Mouse (Mus musculus): ENCODE measurements around the gene Tbx21. TPM values are rescaled to one million over a fixed set of nuclear protein-coding genes. Genes with fewer than 3 reads are reported as not detected.

Gene Tbx21
- polyA plus RNA-seq, 1 experiment from 2014 or later, result 0.26 TPM

- H3K9me3 ChIP-seq (ENCODE audit: control insufficient read depth, low read length), result no peaks in the 10 kb centered on the region
- H3K27me3 ChIP-seq (replicated peaks; ENCODE audit: control insufficient read depth, insufficient read depth, low read length), result no peaks in the 10 kb centered on the region; the same call in none of the 2 replicates
- H3K4me1 ChIP-seq (ENCODE audit: control insufficient read depth, insufficient read depth, low read length), result 0 out of 2 replicates have a peak, but pooled peaks cover 4% of the 10 kb centered on the region
- H3K4me3 ChIP-seq (ENCODE audit: low read depth, low read length), result peak overlapping the region; percentile 41
- H3K9ac ChIP-seq (ENCODE audit: low read depth, low read length), result peak overlapping the region; percentile 51; the same call in 1 of the 2 replicates
- 16% methylated on average over 19 of the region's 19 CpGs for WGBS
- DNase-seq (ENCODE audit: low spot score) (no peak), ATAC-seq (ENCODE audit: low read depth) (no peak)
- H3K27ac ChIP-seq (replicated peaks; ENCODE audit: low read depth, low read length), result no peak overlapping the region
- peak overlapping the region; percentile 67 for H3K4me2 ChIP-seq (ENCODE audit: low read depth, low read length)
- no peaks in the 10 kb centered on the region for H3K36me3 ChIP-seq (ENCODE audit: control insufficient read depth, insufficient read depth, low read length)
Observed at GRCm38 (mm10) chr11:97127470-97128223, 12.5 kb upstream of the Tbx21 start.

GRCm38 (mm10) chr11:97126645-97127468 lies 11.7 kb upstream of the Tbx21 start:
- ATAC-seq (ENCODE audit: low read depth) (peak; percentile 75), DNase-seq (ENCODE audit: low spot score) (peak; percentile 77)
- Histone ChIP-seq H3K36me3 (ENCODE audit: control insufficient read depth, insufficient read depth, low read length) (no peaks in the 10 kb centered on the region), H3K4me3 (ENCODE audit: low read depth, low read length) (peak overlapping the region; percentile 41), H3K27ac (replicated peaks; ENCODE audit: low read depth, low read length) (no peak overlapping the region), H3K4me2 (ENCODE audit: low read depth, low read length) (peak overlapping the region; percentile 67), H3K27me3 (replicated peaks; ENCODE audit: control insufficient read depth, insufficient read depth, low read length) (no peaks in the 10 kb centered on the region; the same call in none of the 2 replicates), H3K4me1 (ENCODE audit: control insufficient read depth, insufficient read depth, low read length) (0 out of 2 replicates have a peak, but pooled peaks cover 4% of the 10 kb centered on the region), H3K9me3 (ENCODE audit: control insufficient read depth, low read length) (no peaks in the 10 kb centered on the region), H3K9ac (ENCODE audit: low read depth, low read length) (peak overlapping the region; percentile 51)
- WGBS, result 3% methylated on average over 32 of the region's 32 CpGs

GRCm38 (mm10) chr11:97124266-97125036 lies 9.3 kb upstream of the Tbx21 start:
- Histone ChIP-seq H3K36me3 (ENCODE audit: control insufficient read depth, insufficient read depth, low read length) (no peaks in the 10 kb centered on the region), H3K4me2 (ENCODE audit: low read depth, low read length) (no peak overlapping the region), H3K27ac (replicated peaks; ENCODE audit: low read depth, low read length) (no peak overlapping the region), H3K4me1 (ENCODE audit: control insufficient read depth, insufficient read depth, low read length) (0 out of 2 replicates have a peak, but pooled peaks cover 8% of the 10 kb centered on the region), H3K27me3 (replicated peaks; ENCODE audit: control insufficient read depth, insufficient read depth, low read length) (no peaks in the 10 kb centered on the region; the same call in none of the 2 replicates), H3K9ac (ENCODE audit: low read depth, low read length) (no peak overlapping the region), H3K9me3 (ENCODE audit: control insufficient read depth, low read length) (no peaks in the 10 kb centered on the region), H3K4me3 (ENCODE audit: low read depth, low read length) (no peak overlapping the region)
- ATAC-seq (ENCODE audit: low read depth) (no peak), DNase-seq (ENCODE audit: low spot score) (no peak)
- 49% methylated on average over 10 of the region's 10 CpGs for WGBS

DNA sequence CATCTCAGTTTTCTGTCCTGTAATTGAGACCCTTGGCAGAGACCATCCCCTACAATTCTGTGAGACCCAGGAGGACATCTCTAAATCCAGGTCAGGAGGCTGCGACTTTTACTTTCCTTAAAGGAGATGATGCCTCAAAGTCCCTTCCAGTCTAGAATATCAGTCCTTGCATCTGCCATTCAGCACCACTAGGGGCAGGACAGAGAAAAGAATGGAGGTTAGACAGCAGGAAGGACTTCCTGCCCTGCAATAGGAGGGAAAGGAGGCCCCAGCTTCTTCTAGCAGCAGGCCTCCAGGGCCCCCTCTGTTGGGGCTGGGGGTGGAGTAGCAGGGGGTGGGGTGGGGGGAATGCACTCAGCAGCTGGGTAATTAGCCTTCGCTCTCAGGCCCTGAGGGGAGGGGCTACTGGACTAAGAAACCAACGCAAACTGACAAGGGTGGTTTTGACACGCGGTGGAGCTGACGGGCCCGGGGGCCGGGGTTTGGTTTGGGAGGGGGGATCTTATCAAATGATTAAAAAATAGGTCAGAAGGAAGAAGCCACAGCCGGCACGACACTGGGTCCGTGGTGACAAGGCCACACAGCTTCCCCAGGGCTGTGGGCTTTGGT lies 8.3 kb upstream of the Tbx21 start:
- H3K4me1 ChIP-seq (ENCODE audit: control insufficient read depth, insufficient read depth, low read length), result 0 out of 2 replicates have a peak, but pooled peaks cover 8% of the 10 kb centered on the region
- no peak overlapping the region for H3K27ac ChIP-seq (replicated peaks; ENCODE audit: low read depth, low read length)
- H3K4me3 ChIP-seq (ENCODE audit: low read depth, low read length), result no peak overlapping the region
- no peaks in the 10 kb centered on the region for H3K9me3 ChIP-seq (ENCODE audit: control insufficient read depth, low read length)
- ATAC-seq (ENCODE audit: low read depth) (no peak), DNase-seq (ENCODE audit: low spot score) (peak; percentile 31)
- WGBS, result 4% methylated on average over 11 of the region's 11 CpGs
- H3K9ac ChIP-seq (ENCODE audit: low read depth, low read length), result no peak overlapping the region
- H3K36me3 ChIP-seq (ENCODE audit: control insufficient read depth, insufficient read depth, low read length), result no peaks in the 10 kb centered on the region
- H3K4me2 ChIP-seq (ENCODE audit: low read depth, low read length), result no peak overlapping the region
- peaks cover 5% of the 10 kb centered on the region for H3K27me3 ChIP-seq (replicated peaks; ENCODE audit: control insufficient read depth, insufficient read depth, low read length)

GRCm38 (mm10) chr11:97120641-97121040 lies 5.5 kb upstream of the Tbx21 start:
- peaks cover 28% of the 10 kb centered on the region for H3K27me3 ChIP-seq (replicated peaks; ENCODE audit: control insufficient read depth, insufficient read depth, low read length)
- no peak overlapping the region for H3K9ac ChIP-seq (ENCODE audit: low read depth, low read length)
- no peak overlapping the region for H3K27ac ChIP-seq (replicated peaks; ENCODE audit: low read depth, low read length)
- ATAC-seq (ENCODE audit: low read depth) (peak; percentile 56), DNase-seq (ENCODE audit: low spot score) (no peak)
- no peaks in the 10 kb centered on the region for H3K9me3 ChIP-seq (ENCODE audit: control insufficient read depth, low read length)
- H3K4me3 ChIP-seq (ENCODE audit: low read depth, low read length), result no peak overlapping the region
- H3K4me2 ChIP-seq (ENCODE audit: low read depth, low read length), result no peak overlapping the region
- WGBS, result 80% methylated on average over 2 of the region's 3 CpGs
- 0 out of 2 replicates have a peak, but pooled peaks cover 4% of the 10 kb centered on the region for H3K4me1 ChIP-seq (ENCODE audit: control insufficient read depth, insufficient read depth, low read length)
- H3K36me3 ChIP-seq (ENCODE audit: control insufficient read depth, insufficient read depth, low read length), result no peaks in the 10 kb centered on the region

DNA sequence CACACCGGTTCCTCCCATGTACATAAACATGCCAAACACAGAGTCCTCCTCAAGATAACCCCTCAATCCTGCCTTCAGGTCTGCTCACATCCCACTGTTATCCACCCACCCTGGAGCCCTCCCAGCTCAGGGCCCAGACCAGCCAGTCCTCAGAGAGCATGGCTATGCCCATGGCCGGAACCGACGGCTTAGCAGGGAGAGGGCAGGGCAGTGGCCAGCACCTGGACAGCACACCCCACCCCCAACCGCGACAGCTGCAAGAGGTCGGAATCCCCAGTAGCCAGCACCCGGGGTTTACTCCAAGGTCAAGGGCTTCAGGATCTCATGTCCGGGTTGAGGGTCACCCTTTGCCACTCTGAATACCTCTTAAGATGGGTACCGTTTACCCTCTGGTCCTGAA lies 5.1 kb upstream of the Tbx21 start:
- peaks cover 4% of the 10 kb centered on the region; the same call in 1 of the 2 replicates for H3K4me1 ChIP-seq (ENCODE audit: control insufficient read depth, insufficient read depth, low read length)
- peaks cover 32% of the 10 kb centered on the region for H3K27me3 ChIP-seq (replicated peaks; ENCODE audit: control insufficient read depth, insufficient read depth, low read length)
- H3K4me2 ChIP-seq (ENCODE audit: low read depth, low read length), result no peak overlapping the region
- H3K9ac ChIP-seq (ENCODE audit: low read depth, low read length), result no peak overlapping the region
- no peak for DNase-seq (ENCODE audit: low spot score)
- no peaks in the 10 kb centered on the region for H3K36me3 ChIP-seq (ENCODE audit: control insufficient read depth, insufficient read depth, low read length)
- H3K4me3 ChIP-seq (ENCODE audit: low read depth, low read length), result no peak overlapping the region
- no peak overlapping the region for H3K27ac ChIP-seq (replicated peaks; ENCODE audit: low read depth, low read length)
- H3K9me3 ChIP-seq (ENCODE audit: control insufficient read depth, low read length), result no peaks in the 10 kb centered on the region
- no peak for ATAC-seq (ENCODE audit: low read depth)
- WGBS, result 47% methylated on average over 10 of the region's 10 CpGs

DNA sequence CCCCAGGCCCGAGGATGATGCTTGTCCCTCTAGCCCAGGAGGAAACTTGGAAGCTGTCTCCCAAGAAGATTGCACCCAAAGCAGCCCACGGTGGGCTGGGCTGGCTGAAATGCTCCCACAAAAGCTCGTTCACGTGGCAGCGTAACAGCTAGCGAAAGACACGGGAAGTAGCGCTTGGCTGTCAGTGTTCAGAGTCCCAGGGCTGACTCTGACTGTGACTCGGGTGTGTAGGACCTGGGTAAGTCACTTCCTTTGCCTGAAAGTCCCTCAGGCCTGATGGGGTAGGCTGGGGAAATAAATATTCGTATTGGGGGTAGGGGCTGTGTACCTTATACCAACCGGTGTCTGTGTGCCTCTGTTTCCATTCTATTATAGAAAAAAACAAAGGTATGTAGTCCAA lies 666 bp upstream of the Tbx21 start:
- no peaks in the 10 kb centered on the region for H3K36me3 ChIP-seq (ENCODE audit: control insufficient read depth, insufficient read depth, low read length)
- peak overlapping the region; percentile 73 for H3K4me2 ChIP-seq (ENCODE audit: low read depth, low read length)
- peak overlapping the region; percentile 45 for H3K4me3 ChIP-seq (ENCODE audit: low read depth, low read length)
- DNase-seq (ENCODE audit: low spot score) (no peak), ATAC-seq (ENCODE audit: low read depth) (no peak)
- WGBS, result 5% methylated on average over 11 of the region's 11 CpGs
- no peak overlapping the region for H3K27ac ChIP-seq (replicated peaks; ENCODE audit: low read depth, low read length)
- H3K4me1 ChIP-seq (ENCODE audit: control insufficient read depth, insufficient read depth, low read length), result peaks cover 8% of the 10 kb centered on the region; the same call in 1 of the 2 replicates
- peaks cover 64% of the 10 kb centered on the region for H3K27me3 ChIP-seq (replicated peaks; ENCODE audit: control insufficient read depth, insufficient read depth, low read length)
- no peak overlapping the region for H3K9ac ChIP-seq (ENCODE audit: low read depth, low read length)
- H3K9me3 ChIP-seq (ENCODE audit: control insufficient read depth, low read length), result no peaks in the 10 kb centered on the region

All from embryonic facial prominence, embryonic 14.5 days (tissue).